18 mouse cellular contexts compared by ENCODE assay signal in the genomic region with DNA sequence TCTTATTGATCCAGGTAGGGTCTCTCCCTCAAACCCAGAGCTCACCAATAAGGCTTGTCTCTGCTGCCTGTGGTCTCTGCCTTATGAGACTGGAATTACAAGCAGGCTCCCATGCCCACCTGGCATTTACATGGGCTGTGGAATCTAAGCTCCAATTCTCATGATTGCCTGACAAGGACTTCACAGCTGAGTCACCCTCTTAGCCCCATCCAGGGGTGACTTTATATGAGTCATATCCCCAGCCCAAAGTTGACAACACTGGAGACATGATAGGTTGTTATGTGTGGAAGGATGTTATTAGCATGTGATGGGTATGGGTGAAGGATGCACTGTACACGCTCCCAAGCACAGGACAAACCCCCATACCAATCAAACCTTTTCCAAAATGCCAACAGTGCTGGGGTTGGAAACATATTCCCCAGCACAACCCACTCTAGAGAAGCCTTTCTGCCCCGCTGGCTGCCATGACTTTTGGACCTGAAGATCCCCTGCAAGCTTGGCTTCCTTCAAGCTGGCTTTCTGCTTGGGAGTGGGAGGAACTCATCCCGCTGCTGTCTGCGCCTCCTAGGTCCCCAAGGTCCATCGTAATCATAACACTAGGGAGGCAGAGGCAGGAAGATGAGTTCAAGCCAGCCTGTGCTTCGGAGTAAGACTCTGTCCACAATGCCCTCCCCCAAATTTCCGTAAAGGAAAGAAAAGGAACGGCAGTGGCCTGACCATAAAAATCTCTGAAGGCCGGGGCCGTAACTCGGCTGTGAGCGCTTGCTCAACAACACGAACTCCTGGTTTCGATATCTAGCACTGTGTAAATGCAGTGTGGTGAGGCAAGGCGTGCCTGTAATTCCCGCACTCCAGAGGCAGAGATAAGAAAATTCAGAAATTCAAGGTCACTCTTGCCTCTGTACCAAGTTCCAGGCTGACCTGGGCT. TPM values are rescaled to one million over a fixed set of nuclear protein-coding genes. Genes with fewer than 3 reads are reported as not detected.
DNase-seq lines count a peak whose midpoint lies in the region; ATAC-seq and TF ChIP-seq lines count a peak whose summit lies in the region.
"Had no signal": no experiment of that assay in that cellular context is flagged by ENCODE, and none has a peak within 500 bp of the region (broad histone marks: within the 10 kb centered on the region; RNA-seq: fewer than 3 reads in every experiment).

No protein-coding gene starts in this region.

- peak overlapping the region; percentile 43 for H3K27ac ChIP-seq in testis, adult 2 months (ENCODE audit: control insufficient read depth, insufficient read depth, low read depth, low read length)
- no peak overlapping the region for H3K27ac ChIP-seq in liver, embryonic 14.5 days
- H3K27ac ChIP-seq: hindbrain, embryonic 14.5 days; neural tube, embryonic 15.5 days had no signal

- no peak for ATAC-seq in erythroblast, adult 5-6 weeks (replicated peaks; ENCODE audit: low FRiP score, poor library complexity, severe bottlenecking)
- ATAC-seq in liver, embryonic 14.5 days (ENCODE audit: insufficient read depth) = 0 out of 2 replicates have a peak, but pooled peaks have one; percentile 22
- no peak for ATAC-seq in frontal cortex, adult (ENCODE audit: low TSS enrichment)

- no peaks in the 10 kb centered on the region for H3K9me3 ChIP-seq in erythroblast, embryonic 14.5 days (ENCODE audit: control insufficient read depth, low read length)
- no peaks in the 10 kb centered on the region for H3K9me3 ChIP-seq in liver, embryonic 14.5 days (ENCODE audit: control insufficient read depth, low read length)
- H3K9me3 ChIP-seq: neural tube, embryonic 15.5 days had no signal

- WGBS in liver, embryonic 14.5 days (ENCODE audit: insufficient replicate concordance) = 61% methylated on average over 16 of the region's 16 CpGs

- no peak for DNase-seq in testis, postnatal 14 days (ENCODE audit: low spot score)
- no peak for DNase-seq in liver, embryonic 14.5 days (ENCODE audit: low read depth in 3 of 3, low spot score in 3 of 3)
- peak; percentile 40 for DNase-seq in yolk sac, embryonic 10.5 days (ENCODE audit: low spot score)
- no peak for DNase-seq in cerebellum, postnatal 10 days
- DNase-seq: cerebellum, adult 11 months; kidney, adult 2 months; left cerebral cortex, postnatal 4 days; lung, embryonic 14.5 days had no signal

- H3K4me1 ChIP-seq in erythroblast, embryonic 14.5 days (ENCODE audit: control insufficient read depth) = peaks cover 21% of the 10 kb centered on the region
- no peaks in the 10 kb centered on the region; the same call in 1 of the 2 replicates for H3K4me1 ChIP-seq in testis, adult 2 months (ENCODE audit: control insufficient read depth, insufficient read depth, low read length)
- peaks cover 0 to 16% of the 10 kb centered on the region in 2 experiments; a peak in 2 of 4 replicates for H3K4me1 ChIP-seq in liver, embryonic 14.5 days (replicated peaks; ENCODE audit: control insufficient read depth in 2 of 2, insufficient read depth in 2 of 2, low read length in 1 of 2)

- no peaks in the 10 kb centered on the region for H3K36me3 ChIP-seq in erythroblast, embryonic 14.5 days (ENCODE audit: control insufficient read depth)
- H3K36me3 ChIP-seq in testis, adult 2 months (ENCODE audit: control insufficient read depth, insufficient read depth, low read length) = no peaks in the 10 kb centered on the region
- no peaks in the 10 kb centered on the region for H3K36me3 ChIP-seq in liver, embryonic 14.5 days (replicated peaks; ENCODE audit: control insufficient read depth, insufficient read depth, low read depth)
- H3K36me3 ChIP-seq: neural tube, embryonic 15.5 days had no signal

- H3K4me3 ChIP-seq in erythroblast, embryonic 14.5 days (replicated peaks) = peak overlapping the region; percentile 8
- H3K4me3 ChIP-seq in testis, adult 2 months (ENCODE audit: control insufficient read depth, low read depth, low read length) = peak overlapping the region; percentile 15; the same call in 1 of the 2 replicates
- H3K4me3 ChIP-seq in liver, embryonic 14.5 days (ENCODE audit: insufficient read depth in 1 of 2, low read depth in 2 of 2, low read length in 2 of 2) = no peak overlapping the region; a peak in 1 of 4 replicates
- H3K4me3 ChIP-seq: neural tube, embryonic 15.5 days had no signal

- TF ChIP-seq POLR2A in testis, adult 2 months (IDR thresholded peaks at IDR 0.05; ENCODE audit: control insufficient read depth, low read depth, low read length) = 0 out of 2 replicates have a peak, but pooled peaks have one; percentile 10

- no peak for TF ChIP-seq CTCF in testis, adult 2 months (IDR thresholded peaks at IDR 0.05; ENCODE audit: control insufficient read depth, insufficient read depth, insufficient replicate concordance, low read depth, low read length)
- TF ChIP-seq CTCF in liver, embryonic 14.5 days (IDR thresholded peaks at IDR 0.05; ENCODE audit: low read depth) = no peak

- TF ChIP-seq EP300 in liver, embryonic 14.5 days (IDR thresholded peaks at IDR 0.05; ENCODE audit: low read depth) = no peak

- H3K9ac ChIP-seq in liver, embryonic 14.5 days (replicated peaks) = no peak overlapping the region
- H3K9ac ChIP-seq: hindbrain, embryonic 14.5 days; lung, embryonic 14.5 days; neural tube, embryonic 15.5 days had no signal

- peaks cover 15% of the 10 kb centered on the region for H3K27me3 ChIP-seq in erythroblast, embryonic 14.5 days (ENCODE audit: control insufficient read depth)
- no peaks in the 10 kb centered on the region for H3K27me3 ChIP-seq in testis, adult 2 months (ENCODE audit: control insufficient read depth, insufficient read depth, low read length)
- H3K27me3 ChIP-seq in liver, embryonic 14.5 days (ENCODE audit: control insufficient read depth, insufficient read depth, low read length) = no peaks in the 10 kb centered on the region
- H3K27me3 ChIP-seq: neural tube, embryonic 15.5 days had no signal

- peak overlapping the region; percentile 37 for H3K4me2 ChIP-seq in liver, embryonic 14.5 days (ENCODE audit: low read depth)
- H3K4me2 ChIP-seq: hindbrain, embryonic 14.5 days; lung, embryonic 14.5 days; neural tube, embryonic 15.5 days had no signal

RNA-seq across cellular contexts. Expression of a gene that starts 14.3 kb away (rescaled TPM):
- 1.5 and 1.7 TPM in 2 replicates for polyA plus RNA-seq in erythroblast, embryonic 14.5 days (2012)
- total RNA-seq in erythroblast, adult 5-6 weeks (2015; ENCODE audit: low replicate concordance) = 236 and 252 TPM in 2 replicates
- 105 and 186 TPM in 2 replicates for total RNA-seq in erythroblast, adult 5-6 weeks (2017; ENCODE audit: low replicate concordance)
- polyA plus RNA-seq in testis, adult 2 months (2012; rRNA removed) = 27.0 and 35.4 TPM in 2 replicates
- polyA plus RNA-seq in liver, embryonic 14.5 days (2012; rRNA removed) = 67.7 and 91.6 TPM in 2 replicates
- polyA plus RNA-seq in liver, embryonic 14.5 days (2014; fragmentation: Nextera tagmentation; extraction: Ambion mirVana) = 259 and 262 TPM in 2 replicates

RNA-seq across cellular contexts. Expression of a gene that starts 37.7 kb away (rescaled TPM):
- polyA plus RNA-seq in erythroblast, embryonic 14.5 days (2012) = not detected in 2 replicates
- total RNA-seq in erythroblast, adult 5-6 weeks (2015; ENCODE audit: low replicate concordance) = not detected in 2 replicates
- not detected in 2 replicates for total RNA-seq in erythroblast, adult 5-6 weeks (2017; ENCODE audit: low replicate concordance)
- not detected in 2 replicates for polyA plus RNA-seq in testis, adult 2 months (2012; rRNA removed)
- not detected in 2 replicates for polyA plus RNA-seq in liver, embryonic 14.5 days (2012; rRNA removed)
- polyA plus RNA-seq in liver, embryonic 14.5 days (2014; fragmentation: Nextera tagmentation; extraction: Ambion mirVana) = not detected in 2 replicates
- total RNA-seq: left cerebral cortex, postnatal 4 days had no signal
- polyA plus RNA-seq: C2C12; embryonic facial prominence, embryonic 11.5 days; frontal cortex, adult 2 months; heart, embryonic 14.5 days; hindbrain, embryonic 14.5 days; kidney, adult 2 months; lung, embryonic 14.5 days; neural tube, embryonic 15.5 days had no signal

RNA-seq across cellular contexts. Expression of a gene that starts 58.5 kb away (rescaled TPM):
- polyA plus RNA-seq in erythroblast, embryonic 14.5 days (2012) = not detected in 2 replicates
- total RNA-seq in erythroblast, adult 5-6 weeks (2015; ENCODE audit: low replicate concordance) = not detected in 2 replicates
- not detected in 2 replicates for total RNA-seq in erythroblast, adult 5-6 weeks (2017; ENCODE audit: low replicate concordance)
- polyA plus RNA-seq in testis, adult 2 months (2012; rRNA removed) = 2.8 and 3.3 TPM in 2 replicates
- polyA plus RNA-seq in liver, embryonic 14.5 days (2012; rRNA removed) = 0.06 TPM in 2 replicates
- not detected in 2 replicates for polyA plus RNA-seq in liver, embryonic 14.5 days (2014; fragmentation: Nextera tagmentation; extraction: Ambion mirVana)
- total RNA-seq: left cerebral cortex, postnatal 4 days had no signal
- polyA plus RNA-seq: C2C12; embryonic facial prominence, embryonic 11.5 days; frontal cortex, adult 2 months; heart, embryonic 14.5 days; hindbrain, embryonic 14.5 days; kidney, adult 2 months; lung, embryonic 14.5 days; neural tube, embryonic 15.5 days had no signal

Comparison
In these comparisons a context has a peak if more than half of its experiments do, and no peak if none do; other contexts are left out.
1. H3K4me3 ChIP-seq: peak in erythroblast, embryonic 14.5 days (single experiment) and testis, adult 2 months (single experiment); none in liver, embryonic 14.5 days (0 of 2).
2. RNA of a gene that starts 14.3 kb away (polyA plus RNA-seq): 67.7 to 262 TPM in liver, embryonic 14.5 days and 27.0 to 35.4 TPM in testis, adult 2 months; 1.5 to 1.7 TPM in erythroblast, embryonic 14.5 days; every median in the first group is over 10 times any median in the second.